Mouse (Mus musculus) forebrain, embryonic 11.5 days (tissue): ENCODE measurements around the gene Xpa. TPM values are rescaled to one million over a fixed set of nuclear protein-coding genes. Genes with fewer than 3 reads are reported as not detected.

Experiments used
- ATAC-seq: fragments of 200-750 bp; cut with Nextera tagmentation; replicated peaks from 2 replicates; pipeline ENCODE4 v1.8.0; 2017; ENCODE audit warnings: moderate TSS enrichment; ENCODE audit not compliant: low FRiP score
- DNase-seq: peaks from one replicate; pipeline ENCODE4 v3.0.0-alpha.2; 2017; ENCODE audit warnings: low spot score
- H3K27ac ChIP-seq: fragments of 300-500 bp; sonication (generic); 2 replicates; pipeline ENCODE4 v1.5.1; 2014; ENCODE audit warnings: low read depth, low read length
- H3K27me3 ChIP-seq: fragments of 300-500 bp; sonication (generic); 2 replicates; pipeline ENCODE4 v1.6.1; 2014; ENCODE audit warnings: mild to moderate bottlenecking, low read length, mixed read lengths; ENCODE audit not compliant: control insufficient read depth, insufficient read depth
- H3K36me3 ChIP-seq: fragments of 300-500 bp; sonication (generic); 2 replicates; pipeline ENCODE4 v1.6.1; 2014; ENCODE audit warnings: mild to moderate bottlenecking, low read length, moderate library complexity, mixed read lengths; ENCODE audit not compliant: control insufficient read depth, insufficient read depth
- H3K4me1 ChIP-seq: fragments of 300-500 bp; sonication (generic); replicated peaks from 2 replicates; pipeline ENCODE4 v1.6.1; 2014; ENCODE audit warnings: low read length, mixed read lengths; ENCODE audit not compliant: control insufficient read depth, insufficient read depth
- H3K4me2 ChIP-seq: fragments of 300-500 bp; sonication (generic); 2 replicates; pipeline ENCODE4 v1.6.1; 2014; ENCODE audit warnings: low read depth, mild to moderate bottlenecking, low read length, moderate library complexity, mixed read lengths; ENCODE audit not compliant: severe bottlenecking
- H3K4me3 ChIP-seq: fragments of 300-500 bp; sonication (generic); 2 replicates; pipeline ENCODE4 v1.5.1; 2014; ENCODE audit warnings: low read depth, low read length
- H3K9ac ChIP-seq: fragments of 300-500 bp; sonication (generic); 2 replicates; pipeline ENCODE4 v1.6.1; 2014; ENCODE audit warnings: low read length
- H3K9me3 ChIP-seq: fragments of 300-500 bp; sonication (generic); 2 replicates; pipeline ENCODE4 v1.6.1; 2016; ENCODE audit warnings: low read length, mixed read lengths; ENCODE audit not compliant: control insufficient read depth
- WGBS: fragments of 180-500 bp; shearing (Covaris S2); extraction: QIAGEN DNeasy Blood & Tissue Kit; methylation state at CpG from one replicate; pipeline ENCODE4 v1.1.7; 2014; 5-methylcytosine and 5-hydroxymethylcytosine counted together
- polyA plus RNA-seq: library from polyadenylated mRNA; unstranded; fragments of >200 nt; fragmentation: Nextera tagmentation; extraction: Ambion mirVana; gene quantifications from 2 replicates; pipeline ENCODE4 v1.2.1, GENCODE M21; 2014

Gene Xpa
- polyA plus RNA-seq, 1 experiment from 2014 or later = 27.7 TPM

DNA sequence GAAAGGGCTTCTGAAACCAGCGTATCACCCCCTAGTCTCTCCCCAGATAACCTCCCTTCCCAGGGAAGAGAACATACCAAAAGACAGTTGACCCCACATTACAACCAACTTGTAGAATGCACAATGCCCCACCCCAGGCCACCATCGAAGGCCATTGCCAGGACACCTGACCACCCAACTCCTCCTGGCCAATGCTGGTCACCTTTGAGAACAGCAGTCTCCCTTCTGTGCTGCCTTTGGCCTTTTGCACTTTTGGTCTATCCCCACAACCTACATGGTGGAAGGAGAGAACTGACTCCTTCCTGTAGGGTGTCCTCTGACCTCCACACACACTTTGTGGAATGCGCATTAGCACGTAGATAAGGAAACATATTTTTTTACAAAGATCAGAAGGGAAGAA is 78.6 kb downstream of the Xpa start:
- no peak overlapping the region for H3K4me2 ChIP-seq
- DNase-seq (no peak), ATAC-seq (no peak)
- peaks cover 17% of the 10 kb centered on the region; the same call in 1 of the 2 replicates for H3K36me3 ChIP-seq
- no peak overlapping the region for H3K9ac ChIP-seq
- H3K4me3 ChIP-seq = no peak overlapping the region
- H3K4me1 ChIP-seq = no peaks in the 10 kb centered on the region
- no peaks in the 10 kb centered on the region for H3K27me3 ChIP-seq
- no peaks in the 10 kb centered on the region for H3K9me3 ChIP-seq
- 97% methylated on average over 4 of the region's 4 CpGs for WGBS
- no peak overlapping the region for H3K27ac ChIP-seq

DNA sequence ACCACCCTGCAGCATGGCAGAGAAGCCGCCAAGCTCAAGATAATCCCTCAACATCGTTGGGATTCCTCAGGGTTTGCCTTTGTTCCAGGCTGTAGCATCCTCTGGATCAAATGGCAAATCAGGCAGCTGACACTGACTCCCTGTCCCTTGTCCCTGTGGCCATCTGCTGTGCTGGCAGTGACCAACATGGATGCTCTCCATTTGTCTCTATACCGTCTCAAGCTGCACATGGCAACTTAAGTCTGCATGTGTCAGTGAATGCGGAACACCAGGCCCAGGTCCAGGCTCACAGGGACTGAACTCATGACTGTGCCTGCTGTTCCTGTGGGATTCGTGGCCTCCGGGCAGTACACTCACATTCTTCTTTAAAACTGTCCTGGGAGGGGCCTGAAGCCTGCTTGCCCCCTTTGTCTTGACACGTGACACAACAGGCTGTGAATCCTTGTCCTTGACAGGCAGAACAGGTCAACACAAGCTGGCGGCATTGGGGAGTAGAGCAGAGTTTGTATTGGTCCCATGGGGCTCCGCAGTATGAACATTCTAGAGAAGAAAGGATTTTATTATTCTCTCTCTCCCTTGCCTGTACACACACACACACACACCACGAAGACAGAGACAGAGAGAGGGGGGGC is 79.5 kb downstream of the Xpa start:
- Histone ChIP-seq H3K9me3 (no peaks in the 10 kb centered on the region), H3K4me1 (no peaks in the 10 kb centered on the region), H3K27me3 (no peaks in the 10 kb centered on the region), H3K9ac (no peak overlapping the region), H3K4me2 (no peak overlapping the region), H3K36me3 (peaks cover 17% of the 10 kb centered on the region; the same call in 1 of the 2 replicates), H3K4me3 (no peak overlapping the region), H3K27ac (no peak overlapping the region)
- no peak for ATAC-seq
- DNase-seq = no peak
- 90% methylated on average over 10 of the region's 10 CpGs for WGBS

- ATAC-seq (no peak), DNase-seq (no peak)
- Histone ChIP-seq H3K4me3 (no peak overlapping the region), H3K27me3 (no peaks in the 10 kb centered on the region), H3K4me2 (no peak overlapping the region), H3K27ac (no peak overlapping the region), H3K9me3 (no peaks in the 10 kb centered on the region), H3K9ac (no peak overlapping the region), H3K4me1 (no peaks in the 10 kb centered on the region), H3K36me3 (peaks cover 17% of the 10 kb centered on the region; the same call in 1 of the 2 replicates)
- 80% methylated on average over 1 of the region's 1 CpGs for WGBS
Measured at GRCm38 (mm10) chr4:46115308-46115707, 80.8 kb downstream of the Xpa start.

DNA sequence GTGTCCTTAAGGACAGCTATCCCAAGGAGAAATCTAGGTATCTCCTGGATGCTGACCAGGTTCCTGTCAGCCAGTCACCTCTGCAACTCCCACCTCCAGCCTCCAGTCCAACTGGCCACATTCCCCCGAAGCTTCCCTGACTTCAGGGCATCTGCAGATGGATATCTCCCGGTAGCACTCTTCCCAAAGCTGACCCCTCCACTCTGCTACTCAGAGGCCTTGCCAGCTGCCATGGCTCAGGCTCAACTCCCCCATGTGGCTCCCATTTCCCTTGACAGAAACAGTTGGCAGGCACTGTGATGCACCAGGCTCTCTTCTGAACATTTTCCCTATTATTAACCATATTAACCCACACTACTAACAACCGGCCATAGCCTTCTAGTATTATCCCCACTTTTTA is 84.8 kb downstream of the Xpa start:
- no peak overlapping the region for H3K27ac ChIP-seq
- no peaks in the 10 kb centered on the region for H3K9me3 ChIP-seq
- ATAC-seq = no peak
- no peak overlapping the region for H3K4me2 ChIP-seq
- no peak overlapping the region for H3K9ac ChIP-seq
- H3K4me1 ChIP-seq = no peaks in the 10 kb centered on the region
- H3K27me3 ChIP-seq = no peaks in the 10 kb centered on the region
- H3K36me3 ChIP-seq = peaks cover 3% of the 10 kb centered on the region; the same call in 1 of the 2 replicates
- no peak for DNase-seq
- WGBS = 81% methylated on average over 3 of the region's 3 CpGs
- H3K4me3 ChIP-seq = no peak overlapping the region

DNA sequence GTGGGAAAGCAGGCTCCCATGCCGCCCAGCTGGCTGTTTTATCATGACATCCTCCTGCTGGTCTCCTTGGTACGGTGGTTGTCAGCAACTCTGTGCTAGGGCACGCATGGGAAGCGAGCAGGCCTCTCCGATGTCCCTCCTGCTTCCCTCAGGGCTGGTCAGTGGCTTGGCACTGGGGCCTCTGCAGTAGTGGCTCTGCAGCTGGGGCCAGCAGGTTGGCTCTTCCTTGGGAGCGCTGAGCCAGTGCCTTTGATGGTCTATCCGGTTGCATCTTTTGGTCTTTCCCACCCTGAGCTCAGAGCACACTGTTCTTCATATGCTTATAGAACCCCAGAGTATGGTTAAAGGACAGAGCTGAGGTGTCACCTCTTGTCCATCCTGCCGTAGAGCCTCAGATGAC is 86.0 kb downstream of the Xpa start:
- ATAC-seq (no peak), DNase-seq (no peak)
- H3K36me3 ChIP-seq = no peaks in the 10 kb centered on the region; the same call in 1 of the 2 replicates
- H3K27me3 ChIP-seq = no peaks in the 10 kb centered on the region
- WGBS = 91% methylated on average over 8 of the region's 8 CpGs
- H3K4me1 ChIP-seq = no peaks in the 10 kb centered on the region
- H3K4me3 ChIP-seq = no peak overlapping the region
- no peak overlapping the region for H3K4me2 ChIP-seq
- H3K27ac ChIP-seq = no peak overlapping the region
- H3K9ac ChIP-seq = no peak overlapping the region
- no peaks in the 10 kb centered on the region for H3K9me3 ChIP-seq

Other genes with a start within 250 kb of the Xpa start
- gene Tdrd7, start 231.0 kb downstream of the Xpa start, polyA plus RNA-seq = 9.6 and 13.2 TPM in 2 replicates
- gene Tmod1, start 157.4 kb downstream of the Xpa start, polyA plus RNA-seq = 2.6 and 2.8 TPM in 2 replicates
- gene Ncbp1, start 57.7 kb downstream of the Xpa start, polyA plus RNA-seq = 147 TPM in 2 replicates
- 45.7 and 53.8 TPM in 2 replicates for gene Tstd2, start 57.6 kb downstream of the Xpa start, polyA plus RNA-seq
- 0.08 TPM in 1 of 2 replicates, not detected in the other for gene Foxe1, start 147.3 kb upstream of the Xpa start, polyA plus RNA-seq
- gene Trmo, start 193.1 kb upstream of the Xpa start, polyA plus RNA-seq = 10.9 and 11.6 TPM in 2 replicates
- 19.7 and 21.0 TPM in 2 replicates for gene Hemgn, start 217.2 kb upstream of the Xpa start, polyA plus RNA-seq